Mouse (Mus musculus): ENCODE measurements around the gene Trpm3. TPM values are rescaled to one million over a fixed set of nuclear protein-coding genes. Genes with fewer than 3 reads are reported as not detected.

The Trpm3 gene
- polyA plus RNA-seq, 1 experiment from 2014 or later: 0.51 TPM

DNA sequence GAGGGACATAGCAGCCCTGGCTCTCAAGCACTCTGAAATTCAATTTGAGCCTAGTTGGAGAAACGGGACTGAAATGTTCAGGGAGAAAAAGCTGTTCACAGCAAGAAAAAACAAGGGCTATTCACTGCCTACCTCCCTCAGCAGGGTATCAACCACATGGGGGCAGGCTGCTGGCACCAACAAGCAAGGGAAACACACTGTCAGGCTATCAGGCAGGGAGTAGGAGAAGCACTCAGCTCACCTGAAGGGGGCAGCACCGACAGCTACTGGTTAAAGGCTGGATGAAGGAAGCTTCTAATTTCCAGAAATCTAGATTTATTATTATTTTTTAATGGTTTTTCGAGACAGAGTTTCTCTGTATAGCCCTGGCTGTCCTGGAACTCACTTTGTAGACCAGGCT is 876.7 kb downstream of the Trpm3 start:
- peak; percentile 81 for TF ChIP-seq CTCF (IDR thresholded peaks at IDR 0.05)
- no peak for TF ChIP-seq EP300 (IDR thresholded peaks at IDR 0.05)
- 52% methylated on average over 3 of the region's 3 CpGs for WGBS

DNA sequence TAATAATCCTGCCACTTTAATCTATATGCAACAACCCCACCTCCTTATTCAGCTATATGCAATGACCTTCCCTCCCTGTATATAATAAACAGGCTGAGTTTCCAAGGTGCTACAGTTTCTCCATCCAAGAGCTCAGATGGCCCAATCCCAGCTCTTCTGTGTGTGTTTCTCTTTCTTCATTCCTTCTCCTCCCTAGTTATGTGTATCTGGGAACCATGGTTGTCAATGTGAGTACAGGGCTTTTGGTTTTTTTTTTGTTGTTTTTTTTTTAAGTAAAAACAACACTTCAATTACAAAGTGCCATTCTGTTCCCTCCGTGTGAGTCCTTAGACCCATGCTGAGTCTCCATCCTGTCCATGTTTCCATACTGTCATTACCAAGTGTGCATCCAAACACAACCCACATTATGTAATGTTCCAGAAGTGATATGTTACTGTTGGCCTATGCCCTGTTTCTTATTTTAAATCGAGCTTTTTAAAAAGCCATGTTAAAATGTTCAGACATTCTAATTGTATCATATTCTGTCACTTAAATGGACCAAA is 879.4 kb downstream of the Trpm3 start:
- Histone ChIP-seq H3K4me2 (replicated peaks; ENCODE audit: low read depth, low read length) (no peak overlapping the region), H3K4me3 (ENCODE audit: low read depth, low read length) (no peak overlapping the region), H3K36me3 (ENCODE audit: insufficient read depth, low read length) (no peaks in the 10 kb centered on the region), H3K4me1 (ENCODE audit: insufficient read depth, low read depth, low read length) (no peaks in the 10 kb centered on the region), H3K9me3 (ENCODE audit: low read length) (no peaks in the 10 kb centered on the region), H3K9ac (replicated peaks; ENCODE audit: low read depth) (no peak overlapping the region), H3K27ac (ENCODE audit: low read length) (no peak overlapping the region), H3K27me3 (replicated peaks; ENCODE audit: insufficient read depth, low read length) (no peaks in the 10 kb centered on the region)
- TF ChIP-seq EP300 (IDR thresholded peaks at IDR 0.05) (no peak), CTCF (IDR thresholded peaks at IDR 0.05) (no peak)
- no peak for ATAC-seq
- no peak for DNase-seq (ENCODE audit: low spot score)
- 64% methylated on average over 2 of the region's 2 CpGs for WGBS

More for the DNA sequence above, 876.7 kb downstream of the Trpm3 start:
- Histone ChIP-seq H3K9ac (replicated peaks; ENCODE audit: low read depth) (no peak overlapping the region), H3K36me3 (ENCODE audit: insufficient read depth, low read length) (no peaks in the 10 kb centered on the region), H3K9me3 (ENCODE audit: low read length) (no peaks in the 10 kb centered on the region), H3K4me1 (ENCODE audit: insufficient read depth, low read depth, low read length) (no peaks in the 10 kb centered on the region), H3K27ac (ENCODE audit: low read length) (no peak overlapping the region), H3K27me3 (replicated peaks; ENCODE audit: insufficient read depth, low read length) (no peaks in the 10 kb centered on the region), H3K4me3 (ENCODE audit: low read depth, low read length) (no peak overlapping the region), H3K4me2 (replicated peaks; ENCODE audit: low read depth, low read length) (no peak overlapping the region)
- ATAC-seq (0 out of 2 replicates have a peak, but pooled peaks have one; percentile 55), DNase-seq (ENCODE audit: low spot score) (peak; percentile 76)

GRCm38 (mm10) chr19:23022902-23023301 is 884.1 kb downstream of the Trpm3 start:
- DNase-seq (ENCODE audit: low spot score) (no peak), ATAC-seq (no peak)
- Histone ChIP-seq H3K4me1 (ENCODE audit: insufficient read depth, low read depth, low read length) (no peaks in the 10 kb centered on the region), H3K9ac (replicated peaks; ENCODE audit: low read depth) (no peak overlapping the region), H3K4me2 (replicated peaks; ENCODE audit: low read depth, low read length) (no peak overlapping the region), H3K36me3 (ENCODE audit: insufficient read depth, low read length) (no peaks in the 10 kb centered on the region), H3K27me3 (replicated peaks; ENCODE audit: insufficient read depth, low read length) (no peaks in the 10 kb centered on the region), H3K4me3 (ENCODE audit: low read depth, low read length) (no peak overlapping the region), H3K9me3 (ENCODE audit: low read length) (no peaks in the 10 kb centered on the region), H3K27ac (ENCODE audit: low read length) (no peak overlapping the region)
- TF ChIP-seq EP300 (IDR thresholded peaks at IDR 0.05) (no peak), CTCF (IDR thresholded peaks at IDR 0.05) (no peak)
- WGBS: 88% methylated on average over 6 of the region's 6 CpGs

DNA sequence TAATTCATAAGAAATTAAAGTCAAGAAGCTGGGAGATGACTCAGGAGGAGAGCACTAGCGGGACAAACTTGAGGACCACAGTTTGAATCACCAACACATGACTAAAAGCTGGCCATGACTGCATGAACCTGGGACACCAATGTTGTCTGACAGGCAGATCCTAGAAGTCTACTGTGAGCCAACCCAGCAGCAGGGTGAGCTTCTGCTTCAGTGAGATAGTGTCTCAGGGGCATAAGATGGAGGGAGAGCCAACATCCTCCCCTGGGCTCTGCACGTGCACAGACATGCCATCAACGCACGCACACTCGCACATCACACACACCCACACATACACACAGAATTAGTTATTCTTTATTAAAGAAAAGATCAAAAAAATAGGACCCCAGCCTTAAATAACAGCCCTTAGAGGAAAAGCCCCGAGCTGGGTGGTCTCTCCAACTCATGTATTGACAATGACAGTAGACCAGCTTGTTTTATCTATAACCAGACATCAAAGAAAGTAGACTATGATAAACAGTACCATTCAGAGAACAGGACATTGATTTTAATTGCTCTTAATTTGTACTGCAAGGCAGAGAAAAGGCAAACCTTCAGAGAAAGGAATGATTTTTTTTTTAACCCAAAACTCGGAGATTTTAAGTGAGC is 884.6 kb downstream of the Trpm3 start:
- Histone ChIP-seq H3K36me3 (ENCODE audit: insufficient read depth, low read length) (no peaks in the 10 kb centered on the region), H3K4me3 (ENCODE audit: low read depth, low read length) (no peak overlapping the region), H3K27me3 (replicated peaks; ENCODE audit: insufficient read depth, low read length) (no peaks in the 10 kb centered on the region), H3K4me1 (ENCODE audit: insufficient read depth, low read depth, low read length) (no peaks in the 10 kb centered on the region), H3K27ac (ENCODE audit: low read length) (no peak overlapping the region), H3K9ac (replicated peaks; ENCODE audit: low read depth) (no peak overlapping the region), H3K4me2 (replicated peaks; ENCODE audit: low read depth, low read length) (no peak overlapping the region), H3K9me3 (ENCODE audit: low read length) (no peaks in the 10 kb centered on the region)
- 71% methylated on average over 7 of the region's 7 CpGs for WGBS
- no peak for DNase-seq (ENCODE audit: low spot score)
- ATAC-seq: no peak
- no peak for TF ChIP-seq CTCF (IDR thresholded peaks at IDR 0.05)
- TF ChIP-seq EP300 (IDR thresholded peaks at IDR 0.05): no peak

DNA sequence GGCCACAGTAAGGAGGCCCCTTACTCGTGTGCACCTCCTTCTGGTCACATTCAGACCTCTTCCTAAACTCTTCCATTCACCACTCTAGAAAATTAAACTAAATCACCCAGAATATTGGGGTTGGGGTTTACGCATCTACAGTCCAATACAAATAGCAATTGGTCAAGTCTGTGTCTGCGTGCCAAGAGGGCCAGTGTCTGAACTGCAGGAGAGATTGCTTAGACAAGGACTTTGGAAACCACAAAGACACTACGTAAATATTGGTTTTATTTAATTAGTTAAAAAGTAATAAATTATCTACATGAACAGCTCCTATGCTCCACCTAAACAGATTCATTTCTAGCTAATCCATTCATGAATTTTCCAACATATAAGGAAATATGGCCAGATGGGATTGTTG is 886.0 kb downstream of the Trpm3 start:
- Histone ChIP-seq H3K4me3 (ENCODE audit: low read depth, low read length) (no peak overlapping the region), H3K4me1 (ENCODE audit: insufficient read depth, low read depth, low read length) (no peaks in the 10 kb centered on the region), H3K36me3 (ENCODE audit: insufficient read depth, low read length) (no peaks in the 10 kb centered on the region), H3K4me2 (replicated peaks; ENCODE audit: low read depth, low read length) (no peak overlapping the region), H3K27me3 (replicated peaks; ENCODE audit: insufficient read depth, low read length) (no peaks in the 10 kb centered on the region), H3K9ac (replicated peaks; ENCODE audit: low read depth) (no peak overlapping the region), H3K27ac (ENCODE audit: low read length) (no peak overlapping the region), H3K9me3 (ENCODE audit: low read length) (no peaks in the 10 kb centered on the region)
- DNase-seq (ENCODE audit: low spot score) (no peak), ATAC-seq (no peak)
- WGBS: 83% methylated on average over 4 of the region's 4 CpGs
- no peak for TF ChIP-seq EP300 (IDR thresholded peaks at IDR 0.05)
- peak; percentile 14; the same call in 1 of the 2 replicates for TF ChIP-seq CTCF (IDR thresholded peaks at IDR 0.05)

DNA sequence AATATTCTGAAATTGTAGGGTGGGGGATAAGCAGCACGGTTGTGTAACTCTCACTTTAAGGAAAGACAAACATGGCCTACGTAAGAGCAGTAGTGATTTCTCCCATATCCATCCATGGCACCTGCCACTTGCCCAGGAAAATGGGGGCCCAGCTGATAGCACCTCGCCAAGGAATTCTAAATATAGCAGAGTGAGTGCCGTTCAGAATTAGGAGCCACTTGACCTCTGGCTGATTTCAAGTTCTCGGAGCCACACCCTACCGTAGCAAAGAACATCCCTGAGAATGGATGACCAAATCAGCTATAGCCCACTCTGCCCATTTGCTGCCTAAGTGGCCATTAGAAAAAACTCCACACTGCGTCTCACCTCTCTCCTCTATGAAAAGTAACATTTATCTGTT is 887.6 kb downstream of the Trpm3 start:
- Histone ChIP-seq H3K27ac (ENCODE audit: low read length) (no peak overlapping the region), H3K9me3 (ENCODE audit: low read length) (no peaks in the 10 kb centered on the region), H3K27me3 (replicated peaks; ENCODE audit: insufficient read depth, low read length) (no peaks in the 10 kb centered on the region), H3K4me3 (ENCODE audit: low read depth, low read length) (no peak overlapping the region), H3K9ac (replicated peaks; ENCODE audit: low read depth) (no peak overlapping the region), H3K4me2 (replicated peaks; ENCODE audit: low read depth, low read length) (no peak overlapping the region), H3K36me3 (ENCODE audit: insufficient read depth, low read length) (no peaks in the 10 kb centered on the region), H3K4me1 (ENCODE audit: insufficient read depth, low read depth, low read length) (no peaks in the 10 kb centered on the region)
- DNase-seq (ENCODE audit: low spot score) (no peak), ATAC-seq (no peak)
- TF ChIP-seq EP300 (IDR thresholded peaks at IDR 0.05): no peak
- TF ChIP-seq CTCF (IDR thresholded peaks at IDR 0.05): no peak
- 47% methylated on average over 7 of the region's 7 CpGs for WGBS

Data from lung, postnatal 0 days (tissue).